Comparison of ENCODE assay signal across 15 mouse cellular contexts in the genomic region with DNA sequence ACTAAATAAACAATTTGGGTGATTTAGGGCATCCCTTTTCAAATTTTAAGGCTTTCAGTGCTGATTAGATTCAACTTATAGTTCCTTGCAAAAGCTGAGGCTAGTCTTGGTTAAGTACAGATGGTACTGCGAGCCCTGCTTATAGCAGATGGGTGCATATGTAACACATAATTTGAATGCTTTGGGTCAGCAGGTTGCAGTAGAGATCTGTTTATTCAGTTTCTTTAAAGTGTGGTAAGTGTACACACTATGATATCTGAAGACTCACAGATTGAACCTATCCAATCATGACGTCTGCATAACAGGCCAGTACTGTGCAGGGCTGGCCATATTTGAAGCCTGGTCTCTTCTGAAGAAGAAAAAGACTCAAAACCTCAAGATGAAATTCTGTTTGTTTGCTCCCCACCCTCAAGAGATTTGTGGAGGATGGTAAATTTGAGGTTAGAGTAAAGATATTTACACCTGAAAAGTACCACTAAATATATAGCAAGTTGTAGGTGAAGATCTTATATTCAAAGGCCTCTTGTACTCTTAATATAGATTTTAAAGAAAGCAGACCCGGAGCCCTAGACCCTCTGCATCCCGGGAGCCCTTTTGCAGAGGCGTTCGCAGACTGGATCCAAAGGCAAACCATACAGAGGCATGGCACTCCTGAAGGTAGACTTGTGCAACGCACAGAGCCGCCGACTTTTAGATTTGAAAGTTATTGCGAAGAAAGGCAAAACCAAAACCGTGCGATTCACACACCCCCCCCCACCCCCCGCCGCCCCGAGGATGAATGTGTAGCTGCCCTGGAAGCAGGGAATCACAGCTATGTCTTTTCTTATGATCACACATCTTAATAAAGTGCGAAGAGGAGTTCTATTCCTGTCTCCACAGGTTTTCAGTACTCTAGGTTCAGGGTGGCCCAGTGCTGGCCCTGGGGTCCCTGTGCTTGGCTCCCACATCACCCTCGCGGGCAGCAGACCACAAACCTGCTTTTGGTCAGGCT. TPM values are rescaled to one million over a fixed set of nuclear protein-coding genes. Genes with fewer than 3 reads are reported as not detected.
DNase-seq lines count a peak whose midpoint lies in the region; ATAC-seq and TF ChIP-seq lines count a peak whose summit lies in the region.
"Had no signal": no experiment of that assay in that cellular context is flagged by ENCODE, and none has a peak within 500 bp of the region (broad histone marks: within the 10 kb centered on the region; RNA-seq: fewer than 3 reads in every experiment).

No protein-coding gene starts in this region.

- H3K9me3 ChIP-seq in hindbrain, embryonic 10.5 days: no peaks in the 10 kb centered on the region
- H3K9me3 ChIP-seq in hindbrain, embryonic 16.5 days (ENCODE audit: control insufficient read depth, low read length): no peaks in the 10 kb centered on the region; the same call in 1 of the 2 replicates
- no peaks in the 10 kb centered on the region for H3K9me3 ChIP-seq in E14TG2a.4 (ENCODE audit: low read length)
- no peaks in the 10 kb centered on the region for H3K9me3 ChIP-seq in embryonic facial prominence, embryonic 13.5 days
- H3K9me3 ChIP-seq in hindbrain, embryonic 14.5 days (ENCODE audit: control insufficient read depth, low read length): no peaks in the 10 kb centered on the region
- H3K9me3 ChIP-seq in liver, embryonic 11.5 days (ENCODE audit: control insufficient read depth, low read length): no peaks in the 10 kb centered on the region

- peak overlapping the region; percentile 60 for H3K4me3 ChIP-seq in hindbrain, embryonic 10.5 days
- H3K4me3 ChIP-seq in hindbrain, embryonic 16.5 days (ENCODE audit: low read length): no peak overlapping the region; the same call in 1 of the 2 replicates
- H3K4me3 ChIP-seq in E14TG2a.4 (replicated peaks; ENCODE audit: low read length): peak overlapping the region; percentile 53
- H3K4me3 ChIP-seq in embryonic facial prominence, embryonic 13.5 days: peak overlapping the region; percentile 27
- no peak overlapping the region; the same call in 1 of the 2 replicates for H3K4me3 ChIP-seq in hindbrain, embryonic 14.5 days (replicated peaks; ENCODE audit: low read length)
- no peak overlapping the region for H3K4me3 ChIP-seq in liver, embryonic 11.5 days (ENCODE audit: low read depth, low read length)
- H3K4me3 ChIP-seq: left cerebral cortex, adult 2 months; myocyte had no signal

- H3K27me3 ChIP-seq in hindbrain, embryonic 10.5 days (ENCODE audit: insufficient read depth, poor library complexity, severe bottlenecking): peaks cover 100% of the 10 kb centered on the region
- peaks cover 56% of the 10 kb centered on the region for H3K27me3 ChIP-seq in hindbrain, embryonic 16.5 days (replicated peaks; ENCODE audit: control insufficient read depth, insufficient read depth, low read length)
- H3K27me3 ChIP-seq in E14TG2a.4 (ENCODE audit: insufficient read depth, low read length): peaks cover 84% of the 10 kb centered on the region
- peaks cover 86% of the 10 kb centered on the region for H3K27me3 ChIP-seq in embryonic facial prominence, embryonic 13.5 days
- H3K27me3 ChIP-seq in hindbrain, embryonic 14.5 days (ENCODE audit: control insufficient read depth, insufficient read depth, low read length): peaks cover 83% of the 10 kb centered on the region
- H3K27me3 ChIP-seq in liver, embryonic 11.5 days (replicated peaks; ENCODE audit: control insufficient read depth, insufficient read depth, low read length): peaks cover 92% of the 10 kb centered on the region

- no peak for TF ChIP-seq CTCF in E14TG2a.4 (conservative IDR thresholded peaks at IDR 0.05; ENCODE audit: low read length)

- H3K4me1 ChIP-seq in hindbrain, embryonic 10.5 days (replicated peaks): peaks cover 37% of the 10 kb centered on the region
- peaks cover 17% of the 10 kb centered on the region for H3K4me1 ChIP-seq in hindbrain, embryonic 16.5 days (ENCODE audit: control insufficient read depth, insufficient read depth, low read depth, low read length)
- H3K4me1 ChIP-seq in E14TG2a.4 (replicated peaks; ENCODE audit: low read depth, low read length): peaks cover 39% of the 10 kb centered on the region
- peaks cover 26% of the 10 kb centered on the region for H3K4me1 ChIP-seq in embryonic facial prominence, embryonic 13.5 days
- peaks cover 5% of the 10 kb centered on the region; the same call in 1 of the 2 replicates for H3K4me1 ChIP-seq in hindbrain, embryonic 14.5 days (replicated peaks; ENCODE audit: control insufficient read depth, insufficient read depth, low read length)
- H3K4me1 ChIP-seq in liver, embryonic 11.5 days (replicated peaks; ENCODE audit: control insufficient read depth, insufficient read depth, low read length): peaks cover 8% of the 10 kb centered on the region

- ATAC-seq in hindbrain, embryonic 16.5 days: no peak
- ATAC-seq in embryonic facial prominence, embryonic 13.5 days (ENCODE audit: insufficient number of reproducible peaks, insufficient read depth, low FRiP score, low TSS enrichment, low read depth): no peak
- ATAC-seq in hindbrain, embryonic 14.5 days (ENCODE audit: low FRiP score): no peak
- ATAC-seq in liver, embryonic 11.5 days (replicated peaks; ENCODE audit: low FRiP score): no peak

- H3K36me3 ChIP-seq in hindbrain, embryonic 10.5 days: no peaks in the 10 kb centered on the region
- no peaks in the 10 kb centered on the region for H3K36me3 ChIP-seq in hindbrain, embryonic 16.5 days (ENCODE audit: control insufficient read depth, insufficient read depth, low read length)
- H3K36me3 ChIP-seq in E14TG2a.4 (ENCODE audit: insufficient read depth, low read length): no peaks in the 10 kb centered on the region
- no peaks in the 10 kb centered on the region for H3K36me3 ChIP-seq in embryonic facial prominence, embryonic 13.5 days
- H3K36me3 ChIP-seq in hindbrain, embryonic 14.5 days (replicated peaks; ENCODE audit: control insufficient read depth, insufficient read depth): no peaks in the 10 kb centered on the region
- H3K36me3 ChIP-seq in liver, embryonic 11.5 days (ENCODE audit: control insufficient read depth, insufficient read depth, low read length): no peaks in the 10 kb centered on the region

- H3K9ac ChIP-seq in hindbrain, embryonic 16.5 days (ENCODE audit: low read depth, low read length): no peak overlapping the region
- H3K9ac ChIP-seq in embryonic facial prominence, embryonic 13.5 days: peak overlapping the region; percentile 65
- H3K9ac ChIP-seq in hindbrain, embryonic 14.5 days: no peak overlapping the region
- H3K9ac ChIP-seq in liver, embryonic 11.5 days (ENCODE audit: low read depth, low read length): no peak overlapping the region

- H3K4me2 ChIP-seq in hindbrain, embryonic 16.5 days (ENCODE audit: low read length): no peak overlapping the region; the same call in 1 of the 2 replicates
- peak overlapping the region; percentile 51 for H3K4me2 ChIP-seq in embryonic facial prominence, embryonic 13.5 days
- H3K4me2 ChIP-seq in hindbrain, embryonic 14.5 days (replicated peaks): peak overlapping the region; percentile 9; the same call in 1 of the 2 replicates
- no peak overlapping the region for H3K4me2 ChIP-seq in liver, embryonic 11.5 days

- peak; percentile 37 for DNase-seq in hindbrain, embryonic 10.5 days (ENCODE audit: low spot score)
- peak; percentile 37 for DNase-seq in hindbrain, embryonic 14.5 days (ENCODE audit: low spot score)
- no peak for DNase-seq in urinary bladder, postnatal 4 days (ENCODE audit: low spot score in 2 of 2)
- no peak for DNase-seq in liver, embryonic 11.5 days (ENCODE audit: low spot score)
- no peak for DNase-seq in B cell, adult 2 months
- DNase-seq: cerebellum, postnatal 25 days; heart, postnatal 4 days; kidney, postnatal 25 days; thymus, postnatal 14 days had no signal

- WGBS in hindbrain, embryonic 10.5 days: under 1% methylated on average over 18 of the region's 18 CpGs
- WGBS in hindbrain, embryonic 16.5 days: 4% methylated on average over 18 of the region's 18 CpGs
- WGBS in embryonic facial prominence, embryonic 13.5 days: 8% methylated on average over 18 of the region's 18 CpGs
- WGBS in hindbrain, embryonic 14.5 days: 2% methylated on average over 18 of the region's 18 CpGs
- 5% methylated on average over 18 of the region's 18 CpGs for whole genome bisulfite sequencing in liver, embryonic 11.5 days

- peak overlapping the region; percentile 47; the same call in 1 of the 2 replicates for H3K27ac ChIP-seq in hindbrain, embryonic 10.5 days
- H3K27ac ChIP-seq in hindbrain, embryonic 16.5 days (ENCODE audit: low read depth, low read length): no peak overlapping the region
- no peak overlapping the region for H3K27ac ChIP-seq in embryonic facial prominence, embryonic 13.5 days
- H3K27ac ChIP-seq in hindbrain, embryonic 14.5 days: no peak overlapping the region
- no peak overlapping the region for H3K27ac ChIP-seq in liver, embryonic 11.5 days (ENCODE audit: low read depth, low read length)
- H3K27ac ChIP-seq: left cerebral cortex, adult 2 months had no signal

RNA-seq across cellular contexts. Expression of a gene that starts 3.7 kb away (rescaled TPM):
- polyA plus RNA-seq in hindbrain, embryonic 10.5 days (2016; fragmentation: Nextera tagmentation; extraction: Ambion mirVana): 3.9 TPM in 2 replicates
- polyA plus RNA-seq in hindbrain, embryonic 16.5 days (2015; fragmentation: Nextera tagmentation; extraction: Ambion mirVana): 0.43 and 0.75 TPM in 2 replicates
- polyA plus RNA-seq in embryonic facial prominence, embryonic 13.5 days (2015; fragmentation: Nextera tagmentation; extraction: Ambion mirVana): 3.5 and 3.9 TPM in 2 replicates
- 0.89 and 1.1 TPM in 2 replicates for polyA plus RNA-seq in hindbrain, embryonic 14.5 days (2014; fragmentation: Nextera tagmentation; extraction: Ambion mirVana)
- 0.05 TPM in 1 of 2 replicates, not detected in the other for polyA plus RNA-seq in liver, embryonic 11.5 days (2014; fragmentation: Nextera tagmentation; extraction: Ambion mirVana)
- polyA plus RNA-seq: liver, adult 2 months had no signal

RNA-seq across cellular contexts. Expression of a gene that starts 40.9 kb away (rescaled TPM):
- 664 and 711 TPM in 2 replicates for polyA plus RNA-seq in hindbrain, embryonic 10.5 days (2016; fragmentation: Nextera tagmentation; extraction: Ambion mirVana)
- polyA plus RNA-seq in hindbrain, embryonic 16.5 days (2015; fragmentation: Nextera tagmentation; extraction: Ambion mirVana): 428 and 449 TPM in 2 replicates
- 725 and 786 TPM in 2 replicates for polyA plus RNA-seq in embryonic facial prominence, embryonic 13.5 days (2015; fragmentation: Nextera tagmentation; extraction: Ambion mirVana)
- 498 and 539 TPM in 2 replicates for polyA plus RNA-seq in hindbrain, embryonic 14.5 days (2014; fragmentation: Nextera tagmentation; extraction: Ambion mirVana)
- 879 and 893 TPM in 2 replicates for polyA plus RNA-seq in liver, embryonic 11.5 days (2014; fragmentation: Nextera tagmentation; extraction: Ambion mirVana)

Comparison
In these comparisons a context has a peak if more than half of its experiments do, and no peak if none do; other contexts are left out.
1. H3K4me3 ChIP-seq: peak in hindbrain, embryonic 10.5 days (single experiment), E14TG2a.4 (single experiment) and embryonic facial prominence, embryonic 13.5 days (single experiment); none in hindbrain, embryonic 16.5 days (single experiment), hindbrain, embryonic 14.5 days (single experiment) and liver, embryonic 11.5 days (single experiment).
2. H3K4me2 ChIP-seq: peak in embryonic facial prominence, embryonic 13.5 days (single experiment) and hindbrain, embryonic 14.5 days (single experiment); none in hindbrain, embryonic 16.5 days (single experiment) and liver, embryonic 11.5 days (single experiment).
3. DNase-seq: peak in hindbrain, embryonic 10.5 days (single experiment) and hindbrain, embryonic 14.5 days (single experiment); none in urinary bladder, postnatal 4 days (0 of 2), liver, embryonic 11.5 days (single experiment) and B cell, adult 2 months (0 of 2).